Mouse (Mus musculus): Measurements from ENCODE around the gene Olfml2a. TPM values are rescaled to one million over a fixed set of nuclear protein-coding genes. Genes with fewer than 3 reads are reported as not detected.
"Not testable (repeated sequence)": the region's sequence is repeated elsewhere in the genome, so short reads cannot be mapped to it uniquely, and the experiment has no call there.

Olfml2a gene
- polyA plus RNA-seq, 1 experiment from 2014 or later = 6.7 TPM

DNA sequence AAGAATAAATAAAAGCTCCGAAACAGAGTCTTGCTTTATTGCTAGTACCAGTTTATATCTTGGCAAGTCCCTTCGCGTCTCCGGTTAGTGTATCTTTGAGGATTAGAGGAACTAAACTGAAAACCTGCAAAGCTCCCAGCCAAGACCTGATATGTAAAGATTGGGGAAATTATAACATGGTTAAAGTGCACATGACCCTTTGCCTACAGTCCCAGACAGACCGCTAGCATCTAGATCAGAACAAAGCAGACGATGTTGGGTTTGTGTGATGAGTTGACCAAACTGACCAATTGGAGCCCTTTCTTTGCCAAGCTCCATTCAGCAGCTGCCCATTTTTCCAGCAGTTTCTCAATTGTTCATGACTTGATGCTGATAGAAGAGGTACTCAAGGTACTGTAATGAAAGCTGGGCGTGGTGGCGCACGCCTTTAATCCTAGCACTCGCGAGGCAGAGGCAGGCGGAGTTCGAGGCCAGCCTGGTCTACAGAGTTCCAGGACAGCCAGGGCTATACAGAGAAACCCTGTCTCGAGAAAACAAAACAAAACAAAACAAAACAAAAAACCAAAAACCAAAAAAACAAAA is 74.5 kb downstream of the Olfml2a start:
- Histone ChIP-seq H3K27ac (no peak overlapping the region), H3K4me1 (peaks cover 47% of the 10 kb centered on the region), H3K36me3 (peaks cover 27% of the 10 kb centered on the region), H3K9ac (0 out of 2 replicates have a peak overlapping the region, but pooled peaks have one; percentile 95), H3K9me3 (no peaks in the 10 kb centered on the region), H3K27me3 (no peaks in the 10 kb centered on the region), H3K4me3 (peak overlapping the region; percentile 79), H3K4me2 (replicated peaks) (peak overlapping the region; percentile 98)
- WGBS = 87% methylated on average over 14 of the region's 14 CpGs
- ATAC-seq (ENCODE audit: low FRiP score, low read depth) = no peak

DNA sequence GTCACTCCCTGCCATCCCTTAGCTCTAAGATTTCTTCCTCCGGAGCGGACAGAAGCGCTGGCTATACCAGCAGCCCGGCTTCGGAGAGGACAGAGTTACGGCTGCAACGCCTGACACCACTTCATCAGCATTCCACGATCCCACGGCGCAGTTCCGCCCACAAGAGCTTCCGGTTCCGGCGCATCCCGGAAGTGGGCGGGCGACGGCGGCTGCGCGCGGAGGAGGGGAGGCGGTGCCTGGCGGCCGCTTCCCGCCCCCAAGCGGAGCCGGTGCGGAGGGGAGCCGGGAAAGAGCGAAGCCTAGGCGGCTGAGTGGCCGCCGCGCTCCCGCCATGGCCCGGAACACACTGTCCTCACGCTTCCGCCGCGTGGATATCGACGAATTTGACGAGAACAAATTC is 76.1 kb downstream of the Olfml2a start:
- H3K36me3 ChIP-seq = peaks cover 25% of the 10 kb centered on the region
- peak overlapping the region; percentile 89 for H3K27ac ChIP-seq
- H3K27me3 ChIP-seq = no peaks in the 10 kb centered on the region
- ATAC-seq (ENCODE audit: low FRiP score, low read depth) = peak; percentile 89
- H3K4me2 ChIP-seq (replicated peaks) = peak overlapping the region; percentile 91
- H3K9me3 ChIP-seq = no peaks in the 10 kb centered on the region
- peak overlapping the region; percentile 66 for H3K4me3 ChIP-seq
- H3K4me1 ChIP-seq = peaks cover 43% of the 10 kb centered on the region
- H3K9ac ChIP-seq = peak overlapping the region; percentile 90
- WGBS = under 1% methylated on average over 41 of the region's 44 CpGs

DNA sequence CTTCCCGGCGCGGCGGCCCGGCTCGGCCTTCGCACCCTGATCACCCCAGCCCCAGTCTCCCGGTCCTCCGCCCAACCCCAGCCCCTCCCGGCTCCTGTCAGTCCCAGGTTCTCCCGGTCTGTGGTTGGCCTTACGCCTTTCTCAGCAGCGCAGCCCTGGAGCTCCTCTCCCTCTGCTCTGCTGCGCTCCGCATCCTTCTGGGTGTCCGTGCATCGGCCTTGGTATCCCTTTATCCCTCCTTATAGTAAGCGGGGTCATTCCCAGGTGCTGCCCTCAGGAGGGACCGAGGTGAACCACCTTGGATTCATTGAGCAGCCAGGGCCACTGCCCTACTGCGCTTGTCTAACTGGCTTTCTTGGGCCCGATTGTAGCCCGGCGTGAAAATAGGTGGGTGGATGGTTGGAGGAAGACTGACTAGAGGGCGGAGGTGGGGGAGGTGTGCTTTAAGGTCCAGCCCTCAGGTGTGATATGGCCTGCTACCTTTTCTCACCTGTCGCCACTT is 76.6 kb downstream of the Olfml2a start:
- Histone ChIP-seq H3K27me3 (no peaks in the 10 kb centered on the region), H3K9ac (peak overlapping the region; percentile 90), H3K4me3 (peak overlapping the region; percentile 66), H3K36me3 (peaks cover 25% of the 10 kb centered on the region), H3K4me2 (replicated peaks) (peak overlapping the region; percentile 91), H3K9me3 (no peaks in the 10 kb centered on the region), H3K4me1 (peaks cover 37% of the 10 kb centered on the region), H3K27ac (peak overlapping the region; percentile 89)
- WGBS = under 1% methylated on average over 25 of the region's 25 CpGs
- ATAC-seq (ENCODE audit: low FRiP score, low read depth) = peak; percentile 48

DNA sequence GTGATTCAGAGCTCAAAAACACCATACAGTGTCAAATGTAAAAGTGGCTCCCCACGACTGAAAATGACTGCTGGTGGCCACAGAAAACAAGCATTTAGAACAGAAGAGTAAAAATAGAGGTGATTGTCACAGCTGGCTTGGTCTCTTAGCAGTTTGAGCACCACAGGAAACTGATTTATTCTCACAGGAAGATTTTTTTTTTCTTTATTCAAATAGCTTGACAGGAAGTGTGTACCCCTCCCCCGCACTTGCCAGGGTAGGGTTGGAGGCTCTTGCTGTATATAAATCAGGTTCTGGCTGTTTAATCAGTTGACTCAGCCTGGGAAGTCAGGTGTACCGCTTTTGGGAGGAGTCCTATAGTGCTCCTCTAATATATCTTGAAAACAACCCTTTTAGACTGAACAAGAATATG is 77.2 kb downstream of the Olfml2a start:
- WGBS = 26% methylated on average over 3 of the region's 3 CpGs

DNA sequence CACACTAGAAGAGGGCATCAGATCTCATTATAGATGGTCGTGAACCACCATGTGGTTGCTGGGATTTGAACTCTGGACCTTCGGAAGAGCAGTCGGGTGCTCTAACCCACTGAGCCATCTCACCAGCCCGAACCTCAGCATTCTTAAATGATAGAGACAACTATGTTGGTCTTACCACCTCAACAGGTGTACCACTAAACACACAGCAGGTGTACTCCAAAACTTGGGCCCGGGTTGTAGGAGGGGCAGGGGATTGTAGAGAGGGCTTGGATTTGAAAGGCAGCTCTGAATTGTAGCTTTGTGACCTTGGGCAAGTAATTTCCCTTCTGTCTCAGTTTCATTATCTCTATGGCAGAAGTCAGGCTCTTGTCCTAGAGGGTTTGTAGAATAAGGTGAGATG is 78.4 kb downstream of the Olfml2a start:
- not testable (repeated sequence) for ATAC-seq (ENCODE audit: low FRiP score, low read depth); H3K9ac ChIP-seq; H3K27ac ChIP-seq; H3K4me3 ChIP-seq; H3K9me3 ChIP-seq; H3K4me2 ChIP-seq (replicated peaks); H3K27me3 ChIP-seq
- Histone ChIP-seq H3K4me1 (peaks cover 28% of the 10 kb centered on the region), H3K36me3 (peaks cover 37% of the 10 kb centered on the region)
- 90% methylated on average over 5 of the region's 5 CpGs for WGBS

More for the DNA sequence above, 77.2 kb downstream of the Olfml2a start:
- H3K36me3 ChIP-seq = peaks cover 25% of the 10 kb centered on the region
- H3K27me3 ChIP-seq = no peaks in the 10 kb centered on the region
- H3K4me1 ChIP-seq = peaks cover 32% of the 10 kb centered on the region
- H3K9me3 ChIP-seq = no peaks in the 10 kb centered on the region
- H3K4me3 ChIP-seq = peak overlapping the region; percentile 66
- ATAC-seq (ENCODE audit: low FRiP score, low read depth) = no peak
- peak overlapping the region; percentile 91 for H3K4me2 ChIP-seq (replicated peaks)
- peak overlapping the region; percentile 89 for H3K27ac ChIP-seq
- H3K9ac ChIP-seq = peak overlapping the region; percentile 90

DNA sequence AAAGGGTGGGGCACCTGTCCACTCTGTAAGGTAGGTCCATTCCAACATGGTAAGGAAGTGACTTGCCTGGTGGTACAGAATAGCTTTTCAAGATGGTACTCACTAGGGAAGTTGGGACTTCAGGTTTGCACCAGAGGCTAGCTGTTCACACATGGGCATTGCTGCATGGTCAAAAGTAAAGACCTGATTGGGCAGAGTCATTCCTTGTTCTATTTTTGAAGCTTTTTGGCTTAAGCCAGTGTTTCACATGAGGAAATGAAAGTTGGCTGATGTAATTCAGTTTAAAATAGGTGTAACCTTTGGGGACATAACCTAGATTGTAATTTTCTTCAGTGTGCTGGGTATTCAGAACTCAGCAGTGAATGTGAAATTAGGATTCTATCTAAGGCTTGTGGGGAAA is 79.5 kb downstream of the Olfml2a start:
- peaks cover 22% of the 10 kb centered on the region for H3K4me1 ChIP-seq
- H3K9ac ChIP-seq = no peak overlapping the region
- H3K36me3 ChIP-seq = peaks cover 48% of the 10 kb centered on the region
- no peak overlapping the region for H3K4me2 ChIP-seq (replicated peaks)
- ATAC-seq (ENCODE audit: low FRiP score, low read depth) = no peak
- H3K4me3 ChIP-seq = no peak overlapping the region
- no peaks in the 10 kb centered on the region for H3K27me3 ChIP-seq
- no peaks in the 10 kb centered on the region for H3K9me3 ChIP-seq
- no peak overlapping the region for H3K27ac ChIP-seq

DNA sequence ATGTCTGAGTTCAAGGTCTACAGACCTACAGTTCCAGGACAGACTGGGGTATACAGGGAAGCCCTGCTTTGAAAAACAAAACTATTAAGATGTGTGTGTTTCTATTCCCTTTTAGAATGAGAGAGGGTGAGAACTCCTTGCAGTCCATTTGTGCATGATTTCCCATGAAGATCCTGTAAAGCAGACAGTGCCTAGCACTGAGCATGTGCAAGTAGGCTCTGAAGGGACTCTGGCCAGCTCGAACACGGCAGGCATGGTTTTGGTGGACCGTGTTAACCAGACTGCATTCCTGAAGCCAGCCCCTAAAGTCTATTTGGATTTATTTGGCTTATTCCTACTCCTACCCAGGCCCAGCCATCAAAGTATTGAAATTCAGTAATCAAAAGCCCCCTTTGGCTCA is 80.2 kb downstream of the Olfml2a start:
- Histone ChIP-seq H3K36me3 (peaks cover 55% of the 10 kb centered on the region), H3K4me3 (no peak overlapping the region), H3K27ac (no peak overlapping the region), H3K9me3 (no peaks in the 10 kb centered on the region), H3K4me1 (peaks cover 17% of the 10 kb centered on the region), H3K27me3 (no peaks in the 10 kb centered on the region), H3K4me2 (replicated peaks) (no peak overlapping the region), H3K9ac (no peak overlapping the region)
- 89% methylated on average over 3 of the region's 3 CpGs for WGBS
- no peak for ATAC-seq (ENCODE audit: low FRiP score, low read depth)

DNA sequence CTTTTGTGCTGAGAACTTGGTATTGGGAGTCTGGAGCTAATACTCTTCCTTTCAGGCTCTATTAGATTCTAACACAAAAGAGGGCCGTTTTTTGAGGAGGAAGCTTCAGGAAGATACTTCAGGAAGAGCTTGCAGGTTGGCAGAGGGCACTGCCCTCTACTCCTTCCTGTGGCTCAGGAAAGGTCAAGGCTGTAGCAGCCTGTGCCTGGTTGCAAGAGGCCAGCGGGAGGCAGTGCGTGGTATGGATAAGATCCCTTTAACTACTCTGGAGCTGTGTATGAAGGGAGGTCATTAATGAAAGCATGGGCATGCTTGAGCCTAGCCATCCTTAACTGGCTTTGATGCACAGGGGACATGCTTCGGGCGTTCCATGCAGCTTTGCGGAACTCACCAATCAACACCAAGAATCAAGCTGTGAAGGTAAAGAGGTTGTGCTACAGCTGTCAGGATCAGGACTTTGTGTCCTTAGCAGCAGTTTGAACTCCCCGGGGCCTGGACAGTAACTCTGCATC is 81.0 kb downstream of the Olfml2a start:
- no peak for ATAC-seq (ENCODE audit: low FRiP score, low read depth)
- 91% methylated on average over 7 of the region's 7 CpGs for WGBS

More for the DNA sequence above, 81.0 kb downstream of the Olfml2a start:
- no peak overlapping the region for H3K4me2 ChIP-seq (replicated peaks)
- no peak overlapping the region for H3K9ac ChIP-seq
- H3K36me3 ChIP-seq = peaks cover 63% of the 10 kb centered on the region
- no peak overlapping the region for H3K4me3 ChIP-seq
- H3K27ac ChIP-seq = no peak overlapping the region
- peaks cover 13% of the 10 kb centered on the region for H3K4me1 ChIP-seq
- H3K9me3 ChIP-seq = no peaks in the 10 kb centered on the region
- H3K27me3 ChIP-seq = no peaks in the 10 kb centered on the region

Other genes with a start within 250 kb of the Olfml2a start
- 0.13 TPM in 1 of 2 replicates, not detected in the other for gene Nr5a1, start 217.4 kb upstream of the Olfml2a start, polyA plus RNA-seq (2015; fragmentation: Nextera tagmentation; extraction: Ambion mirVana)
- gene Nr6a1, start 4.3 kb upstream of the Olfml2a start, polyA plus RNA-seq (2015; fragmentation: Nextera tagmentation; extraction: Ambion mirVana) = 0.60 and 0.80 TPM in 2 replicates
- gene Wdr38, start 65.5 kb downstream of the Olfml2a start, polyA plus RNA-seq (2015; fragmentation: Nextera tagmentation; extraction: Ambion mirVana) = 1.8 and 1.9 TPM in 2 replicates
- 111 and 115 TPM in 2 replicates for gene Arpc5l, start 73.4 kb downstream of the Olfml2a start, polyA plus RNA-seq (2015; fragmentation: Nextera tagmentation; extraction: Ambion mirVana)
- gene Rpl35, start 73.6 kb downstream of the Olfml2a start, polyA plus RNA-seq (2015; fragmentation: Nextera tagmentation; extraction: Ambion mirVana) = 945 and 972 TPM in 2 replicates
- gene Golga1, start 133.6 kb downstream of the Olfml2a start, polyA plus RNA-seq (2015; fragmentation: Nextera tagmentation; extraction: Ambion mirVana) = 29.2 and 31.0 TPM in 2 replicates

Measured in limb, embryonic 13.5 days (tissue).